Mouse (Mus musculus) CH12.LX (cell line): ENCODE measurements around the gene Gstm1. TPM values are rescaled to one million over a fixed set of nuclear protein-coding genes. Genes with fewer than 3 reads are reported as not detected.
"Not testable (repeated sequence)": the region's sequence is repeated elsewhere in the genome, so short reads cannot be mapped to it uniquely, and the experiment has no call there.

Experiments
- DNase-seq: peaks from one replicate; pipeline ENCODE4 v3.0.0-alpha.2; 2013; ENCODE audit errors: extremely low read depth
- H3K27ac ChIP-seq: 2 replicates; pipeline ENCODE4 v1.5.1; 2012; ENCODE audit warnings: low read depth, mild to moderate bottlenecking, control low read depth, moderate library complexity; ENCODE audit not compliant: insufficient read depth
- H3K27me3 ChIP-seq: replicated peaks from 2 replicates; pipeline ENCODE3; 2012; ENCODE audit warnings: inconsistent platforms
- H3K36me3 ChIP-seq, 2 experiments: replicated peaks in 1 of 2; 2 replicates each; pipeline versions ENCODE3 to v1.6.1; 2012; ENCODE audit warnings: inconsistent platforms in 1 of 2, low read length in 1 of 2, mild to moderate bottlenecking in 1 of 2, mixed read lengths in 1 of 2, moderate library complexity in 1 of 2; ENCODE audit not compliant: control insufficient read depth in 1 of 2, insufficient read depth in 1 of 2
- H3K4me1 ChIP-seq, 2 experiments: 2 replicates each; pipeline ENCODE4 v1.6.1; 2012; ENCODE audit warnings: inconsistent platforms in 1 of 2, moderate library complexity in 1 of 2; ENCODE audit not compliant: insufficient read depth in 2 of 2, control insufficient read depth in 1 of 2
- H3K4me2 ChIP-seq: 2 replicates; pipeline ENCODE4 v1.6.1; 2012; ENCODE audit warnings: low read depth, mild to moderate bottlenecking, control low read depth; ENCODE audit not compliant: poor library complexity, insufficient read depth, severe bottlenecking
- H3K4me3 ChIP-seq, 3 experiments: fragments of 150-350 bp in 1 of 3; sonication (generic) in 1 of 3; replicated peaks in 1 of 3; 2 replicates each; pipeline versions ENCODE3 to v1.5.1; 2011 to 2012; ENCODE audit warnings: low read depth in 2 of 3, low read length in 2 of 3, mild to moderate bottlenecking in 2 of 3, moderate library complexity in 2 of 3, control low read depth in 1 of 3, improper control_type of control experiment in 1 of 3, inconsistent platforms in 1 of 3, mixed read lengths in 1 of 3; ENCODE audit not compliant: poor library complexity in 1 of 3
- H3K79me2 ChIP-seq: replicated peaks from 2 replicates; pipeline ENCODE4 v1.6.1; 2012; ENCODE audit warnings: mild to moderate bottlenecking, moderate library complexity; ENCODE audit not compliant: control insufficient read depth, poor library complexity, insufficient read depth, severe bottlenecking; ENCODE audit errors: extremely low read depth
- H3K9ac ChIP-seq: 2 replicates; pipeline ENCODE4 v1.6.1; 2012; ENCODE audit warnings: low read depth, mild to moderate bottlenecking, control low read depth, moderate library complexity; ENCODE audit not compliant: insufficient read depth
- H3K9me3 ChIP-seq: replicated peaks from 2 replicates; pipeline ENCODE3; 2012; ENCODE audit warnings: low read length, inconsistent platforms, mixed read lengths
- CHD1 ChIP-seq: IDR thresholded peaks from 2 replicates; pipeline ENCODE4 v1.6.1; 2012; ENCODE audit warnings: low read depth, low read length, improper control_type of control experiment, inconsistent platforms
- CHD2 ChIP-seq: IDR thresholded peaks from 2 replicates; pipeline ENCODE4 v1.6.1; 2011; ENCODE audit warnings: low read length, improper control_type of control experiment
- ELF1 ChIP-seq: IDR thresholded peaks from 2 replicates; pipeline ENCODE4 v1.6.1; 2014; ENCODE audit warnings: low read depth, mild to moderate bottlenecking, inconsistent platforms, low read length, improper control_type of control experiment
- JUND ChIP-seq: conservative IDR thresholded peaks from 2 replicates; pipeline ENCODE4 v1.6.1; 2011; ENCODE audit warnings: low read depth, low read length, improper control_type of control experiment
- MYC ChIP-seq: IDR thresholded peaks from 2 replicates; pipeline ENCODE4 v1.6.1; 2011; ENCODE audit warnings: low read depth, mild to moderate bottlenecking, improper control_type of control experiment, low read length
- POLR2AphosphoS2 ChIP-seq: IDR thresholded peaks from 2 replicates; pipeline ENCODE4 v1.6.1; 2011; ENCODE audit warnings: low read depth, low read length, improper control_type of control experiment
- SIN3A ChIP-seq: IDR thresholded peaks from 2 replicates; pipeline ENCODE4 v1.6.1; 2012; ENCODE audit warnings: low read length, improper control_type of control experiment, inconsistent platforms
- UBTF ChIP-seq: IDR thresholded peaks from 2 replicates; pipeline ENCODE4 v1.6.1; 2012; ENCODE audit warnings: low read depth, mild to moderate bottlenecking, inconsistent platforms, low read length, improper control_type of control experiment, moderate library complexity
- USF1 ChIP-seq: IDR thresholded peaks from 2 replicates; pipeline ENCODE4 v1.6.1; 2014; ENCODE audit warnings: low read depth, mild to moderate bottlenecking, inconsistent platforms, low read length, improper control_type of control experiment
- ZNF384 ChIP-seq: IDR thresholded peaks from 2 replicates; pipeline ENCODE4 v1.6.1; 2012; ENCODE audit warnings: low read depth, low read length, improper control_type of control experiment, inconsistent platforms
- dilution Hi-C: fragments of 300-500 bp; cut with MboI; formaldehyde crosslinking; loops from 2 replicates; pipeline ENCODE4 v1.14.3; 2020; ENCODE audit warnings: low sequenced_read_pairs; ENCODE audit not compliant: extremely low pct_unique_long_range_greater_than_20kb, extremely low pct_ligation_motif_present
- in situ Hi-C: fragments of 300-500 bp; cut with MboI; formaldehyde crosslinking; loops from 3 replicates; pipeline ENCODE4 v1.14.3; 2019; ENCODE audit warnings: low sequenced_read_pairs, low pct_ligation_motif_present, low pct_unique_long_range_greater_than_20kb, mixed read lengths
- polyA plus RNA-seq: library from polyadenylated mRNA; unstranded; fragments of >175 nt; gene quantifications from 2 replicates; pipeline ENCODE4 v1.2.1, GENCODE M21; 2012; ENCODE audit warnings: low read depth; ENCODE audit not compliant: insufficient read length
- total RNA-seq, 2 experiments: library from RNA; depleted of rRNA; stranded (reverse); fragments of 300-350 nt in 1 of 2; fragments of >200 nt in 1 of 2; gene quantifications; 2 replicates each; pipeline ENCODE4 v1.2.3; 2012 to 2014

The Gstm1 gene
- total and polyA plus RNA-seq, 3 experiments = 0.25 to 5.4 (median 0.35) TPM

DNA sequence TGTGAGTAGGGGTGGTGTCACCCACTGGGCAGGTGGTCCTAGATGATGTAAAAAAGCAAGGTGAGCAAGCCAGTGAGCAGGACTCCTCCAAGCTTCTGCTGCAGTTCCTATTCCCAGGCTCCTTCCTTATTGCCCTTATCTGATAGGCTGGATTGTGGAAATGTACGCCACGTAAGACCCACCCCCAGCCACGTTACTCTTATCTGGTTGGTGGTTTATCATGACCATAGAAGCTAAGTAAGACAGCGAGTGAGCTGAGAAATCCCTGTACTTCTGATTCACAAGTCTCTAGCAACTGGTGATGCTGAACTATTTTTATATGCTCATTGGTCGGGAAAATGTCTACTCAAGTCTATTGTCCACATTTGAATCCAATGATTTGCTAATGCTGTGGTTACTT, 8.3 kb upstream of the Gstm1 start:
- peaks cover 10% of the 10 kb centered on the region for H3K27me3 ChIP-seq
- DNase-seq = peak; percentile 35

GRCm38 (mm10) chr3:108025318-108025717, 7.5 kb upstream of the Gstm1 start:
- no peak for DNase-seq
- TF ChIP-seq MYC (no peak), ELF1 (no peak)
- TF ChIP-seq, all 38 proteins: peak for 0
- no peaks in the 10 kb centered on the region for H3K9me3 ChIP-seq
- H3K4me2 ChIP-seq = no peak overlapping the region
- in situ Hi-C loops (no loop called here), dilution Hi-C loops (no loop called here)
- peaks cover 10% of the 10 kb centered on the region for H3K27me3 ChIP-seq
- H3K36me3 ChIP-seq = no peaks in the 10 kb centered on the region
- no peak overlapping the region for H3K4me3 ChIP-seq
- no peaks in the 10 kb centered on the region for H3K79me2 ChIP-seq
- H3K27ac ChIP-seq = no peak overlapping the region
- H3K9ac ChIP-seq = no peak overlapping the region
- H3K4me1 ChIP-seq = no peaks in the 10 kb centered on the region; a peak in 1 of 4 replicates

More for the DNA sequence above, 8.3 kb upstream of the Gstm1 start:
- no peak overlapping the region for H3K27ac ChIP-seq
- TF ChIP-seq POLR2AphosphoS2 (no peak), CHD2 (peak; percentile 80)
- in situ Hi-C loops (no loop called here), dilution Hi-C loops (no loop called here)
- H3K4me3 ChIP-seq = no peak overlapping the region
- H3K9me3 ChIP-seq = no peaks in the 10 kb centered on the region
- H3K79me2 ChIP-seq = no peaks in the 10 kb centered on the region
- no peaks in the 10 kb centered on the region; a peak in 1 of 4 replicates for H3K4me1 ChIP-seq
- no peak overlapping the region for H3K4me2 ChIP-seq
- no peaks in the 10 kb centered on the region for H3K36me3 ChIP-seq
- H3K9ac ChIP-seq = no peak overlapping the region

DNA sequence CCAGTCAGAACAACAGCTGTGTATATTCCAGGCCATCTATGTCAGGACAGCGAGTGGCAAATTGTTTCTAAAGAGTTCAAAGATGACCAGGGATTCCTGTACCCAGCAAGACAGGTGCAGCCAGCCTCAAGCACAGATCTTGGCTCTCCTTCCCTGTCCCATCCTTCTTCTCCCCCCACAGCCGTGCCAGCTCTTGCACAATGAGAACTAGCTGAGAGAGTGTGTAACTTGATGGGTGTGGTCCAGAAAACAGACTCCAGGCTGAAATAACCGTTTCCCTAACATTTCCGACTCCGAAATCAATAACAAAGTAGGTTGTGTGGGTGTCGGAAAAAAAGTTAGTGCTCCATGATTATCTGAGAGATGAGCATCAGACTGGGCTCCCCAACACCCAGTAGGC, 4.9 kb upstream of the Gstm1 start:
- H3K27ac ChIP-seq = no peak overlapping the region
- H3K9ac ChIP-seq = no peak overlapping the region
- no peak overlapping the region for H3K4me2 ChIP-seq
- TF ChIP-seq CHD1 (no peak), SIN3A (no peak), ZNF384 (no peak), UBTF (no peak), USF1 (no peak), ELF1 (no peak), JUND (no peak)
- TF ChIP-seq, all 38 proteins: peak for 0
- Histone ChIP-seq H3K4me3 (no peak overlapping the region), H3K36me3 (no peaks in the 10 kb centered on the region), H3K79me2 (no peaks in the 10 kb centered on the region), H3K9me3 (no peaks in the 10 kb centered on the region), H3K27me3 (no peaks in the 10 kb centered on the region), H3K4me1 (peaks cover 6 to 12% of the 10 kb centered on the region in 2 experiments)
- in situ Hi-C loops (no loop called here), dilution Hi-C loops (no loop called here)
- DNase-seq = no peak

DNA sequence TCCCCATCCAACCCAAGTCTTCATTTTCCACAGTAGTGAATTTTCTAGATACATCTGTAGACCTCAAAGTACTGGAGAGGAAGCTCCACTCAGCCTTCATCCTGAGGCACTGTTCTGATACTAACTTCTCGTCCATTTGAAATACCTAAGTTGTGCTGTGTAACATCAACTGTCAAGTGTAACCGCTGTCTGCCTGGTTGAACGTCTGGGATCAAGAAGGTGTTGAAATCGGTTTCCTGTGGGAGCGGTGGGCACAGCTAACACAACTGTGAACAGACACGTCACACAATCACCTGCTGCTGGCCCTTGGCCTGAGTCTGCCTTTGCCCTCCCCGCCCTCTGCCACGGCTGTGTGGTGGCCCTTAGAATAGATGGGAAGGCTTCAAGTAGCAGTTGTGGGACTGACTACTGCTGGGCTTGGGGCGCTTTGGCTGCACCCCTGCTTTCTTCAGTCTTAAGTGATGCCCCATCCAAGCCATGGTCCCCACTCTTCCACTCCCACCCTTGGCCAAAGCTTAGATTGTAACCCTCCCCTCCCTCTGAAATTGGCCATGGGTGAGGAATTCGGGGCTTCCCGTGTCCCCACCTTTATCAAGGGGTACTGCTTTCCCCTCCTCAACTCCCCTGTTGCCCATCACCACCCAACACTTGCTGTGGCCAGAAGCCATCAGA, 2.7 kb upstream of the Gstm1 start:
- in situ Hi-C loops, H3K4me3 ChIP-seq, H3K9me3 ChIP-seq, H3K27ac ChIP-seq, H3K79me2 ChIP-seq, DNase-seq, H3K36me3 ChIP-seq, dilution Hi-C loops, H3K9ac ChIP-seq, H3K4me2 ChIP-seq, H3K27me3 ChIP-seq: not testable (repeated sequence)
- peaks cover 11 to 18% of the 10 kb centered on the region in 2 experiments; a peak in 3 of 4 replicates for H3K4me1 ChIP-seq

DNA sequence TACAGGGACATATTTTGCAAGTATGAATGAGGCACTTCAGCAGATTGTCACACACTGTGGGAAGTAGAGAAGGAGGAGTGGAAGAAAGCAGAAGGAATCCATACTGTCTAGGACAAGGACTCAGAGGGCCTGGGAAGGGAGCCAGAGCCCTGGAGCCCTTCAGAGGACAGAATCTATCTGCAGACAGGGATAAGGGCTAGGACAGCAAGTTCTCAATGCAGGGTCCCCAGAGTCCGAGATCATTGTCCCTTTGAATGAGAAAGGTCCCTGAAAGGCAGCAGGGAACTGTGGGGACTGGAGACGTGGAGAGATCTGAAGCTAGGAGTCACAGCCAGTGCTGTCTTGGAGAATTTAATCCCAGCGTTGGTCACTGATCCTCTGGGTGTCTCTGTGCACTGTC, 1.5 kb upstream of the Gstm1 start:
- H3K9ac ChIP-seq, H3K27me3 ChIP-seq, H3K9me3 ChIP-seq, H3K4me3 ChIP-seq, DNase-seq, H3K4me2 ChIP-seq, H3K36me3 ChIP-seq, H3K27ac ChIP-seq, dilution Hi-C loops, H3K79me2 ChIP-seq: not testable (repeated sequence)
- peaks cover 11 to 19% of the 10 kb centered on the region in 2 experiments; a peak in 3 of 4 replicates for H3K4me1 ChIP-seq
- in situ Hi-C loops = loop anchor here (5.0 kb wide), 1 partner anchor 82 kb away; no protein-coding TSS in a partner anchor
